Mouse (Mus musculus): ENCODE measurements around the gene Hs2st1.
A peak's percentile ranks its signal among the peaks of the same experiment; 100 is the strongest.

The Hs2st1 gene

GRCm38 (mm10) chr3:144506213-144506612, 63.8 kb downstream of the Hs2st1 start:
- no peak for DNase-seq (ENCODE audit: low spot score)

GRCm38 (mm10) chr3:144501930-144502329, 68.1 kb downstream of the Hs2st1 start:
- DNase-seq (ENCODE audit: low spot score) = no peak

- DNase-seq (ENCODE audit: low spot score) = no peak
Observed at GRCm38 (mm10) chr3:144496762-144497161, 73.2 kb downstream of the Hs2st1 start.

GRCm38 (mm10) chr3:144494838-144495237, 75.1 kb downstream of the Hs2st1 start:
- DNase-seq (ENCODE audit: low spot score) = no peak

GRCm38 (mm10) chr3:144488787-144489186, 81.2 kb downstream of the Hs2st1 start:
- DNase-seq (ENCODE audit: low spot score) = no peak

GRCm38 (mm10) chr3:144480595-144480994, 89.4 kb downstream of the Hs2st1 start:
- DNase-seq (ENCODE audit: low spot score) = no peak

- no peak for DNase-seq (ENCODE audit: low spot score)
Observed at GRCm38 (mm10) chr3:144478427-144478794, 91.6 kb downstream of the Hs2st1 start.

GRCm38 (mm10) chr3:144477707-144478426, 92.1 kb downstream of the Hs2st1 start:
- DNase-seq (ENCODE audit: low spot score) = peak; percentile 55

GRCm38 (mm10) chr3:144475891-144476290, 94.1 kb downstream of the Hs2st1 start:
- DNase-seq (ENCODE audit: low spot score) = no peak

- DNase-seq (ENCODE audit: low spot score) = no peak
Observed at GRCm38 (mm10) chr3:144474726-144475125, 95.3 kb downstream of the Hs2st1 start.

- DNase-seq (ENCODE audit: low spot score) = no peak
Observed at GRCm38 (mm10) chr3:144471954-144472353, 98.0 kb downstream of the Hs2st1 start.

- DNase-seq (ENCODE audit: low spot score) = no peak
Observed at GRCm38 (mm10) chr3:144470901-144471300, 99.1 kb downstream of the Hs2st1 start.

GRCm38 (mm10) chr3:144467521-144467920, 102.5 kb downstream of the Hs2st1 start:
- DNase-seq (ENCODE audit: low spot score) = no peak

- DNase-seq (ENCODE audit: low spot score) = no peak
Observed at GRCm38 (mm10) chr3:144466108-144466678, 103.8 kb downstream of the Hs2st1 start.

GRCm38 (mm10) chr3:144462679-144463078, 107.3 kb downstream of the Hs2st1 start:
- no peak for DNase-seq (ENCODE audit: low spot score)

- DNase-seq (ENCODE audit: low spot score) = no peak
Observed at GRCm38 (mm10) chr3:144460183-144460788, 109.7 kb downstream of the Hs2st1 start.

- DNase-seq (ENCODE audit: low spot score) = no peak
Observed at GRCm38 (mm10) chr3:144459285-144459697, 110.7 kb downstream of the Hs2st1 start.

GRCm38 (mm10) chr3:144453701-144454430, 116.1 kb downstream of the Hs2st1 start:
- peak; percentile 78 for DNase-seq (ENCODE audit: low spot score)

GRCm38 (mm10) chr3:144448977-144449376, 121.0 kb downstream of the Hs2st1 start:
- no peak for DNase-seq (ENCODE audit: low spot score)

- DNase-seq (ENCODE audit: low spot score) = no peak
Observed at GRCm38 (mm10) chr3:144447917-144448316, 122.1 kb downstream of the Hs2st1 start.

- DNase-seq (ENCODE audit: low spot score) = no peak
Observed at GRCm38 (mm10) chr3:144446081-144446634, 123.8 kb downstream of the Hs2st1 start.

- no peak for DNase-seq (ENCODE audit: low spot score)
Observed at GRCm38 (mm10) chr3:144437871-144438398, 132.0 kb downstream of the Hs2st1 start.

Measured in layer of hippocampus, adult 11-12 months (tissue).